Mouse (Mus musculus): Measurements from ENCODE around the gene Btbd19. TPM values are rescaled to one million over a fixed set of nuclear protein-coding genes. Genes with fewer than 3 reads are reported as not detected.

Gene Btbd19
- polyA plus RNA-seq, 1 experiment, result 4.8 TPM

DNA sequence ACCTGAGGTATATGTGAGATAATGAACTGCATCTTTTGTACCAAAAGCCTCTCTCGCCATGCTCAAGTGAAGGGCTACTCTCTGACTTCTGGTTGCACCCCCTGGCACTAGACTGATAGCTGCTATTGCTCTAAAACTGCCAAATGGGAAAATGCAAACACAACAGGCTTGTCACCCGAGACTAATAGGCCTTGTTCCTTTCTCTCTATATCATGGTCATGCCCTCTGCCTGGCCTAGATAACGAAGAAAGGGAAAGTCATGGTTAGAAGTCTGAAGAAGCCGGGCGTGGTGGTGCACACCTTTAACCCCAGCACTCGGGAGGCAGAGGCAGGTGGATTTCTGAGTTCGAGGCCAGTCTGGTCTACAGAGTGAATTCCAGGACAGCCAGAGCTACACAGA is 34.9 kb downstream of the Btbd19 start:
- no peak overlapping the region for H3K27ac ChIP-seq (ENCODE audit: insufficient read depth, low read depth, low read length)
- no peak overlapping the region for H3K4me3 ChIP-seq (ENCODE audit: insufficient read depth, low read length)
- H3K4me1 ChIP-seq (ENCODE audit: control insufficient read depth, insufficient read depth, low read length), result peaks cover 3% of the 10 kb centered on the region
- TF ChIP-seq POLR2A (IDR thresholded peaks at IDR 0.05; ENCODE audit: borderline replicate concordance, low read depth, low read length) (no peak), CTCF (IDR thresholded peaks at IDR 0.05; ENCODE audit: low read depth, low read length) (no peak)

DNA sequence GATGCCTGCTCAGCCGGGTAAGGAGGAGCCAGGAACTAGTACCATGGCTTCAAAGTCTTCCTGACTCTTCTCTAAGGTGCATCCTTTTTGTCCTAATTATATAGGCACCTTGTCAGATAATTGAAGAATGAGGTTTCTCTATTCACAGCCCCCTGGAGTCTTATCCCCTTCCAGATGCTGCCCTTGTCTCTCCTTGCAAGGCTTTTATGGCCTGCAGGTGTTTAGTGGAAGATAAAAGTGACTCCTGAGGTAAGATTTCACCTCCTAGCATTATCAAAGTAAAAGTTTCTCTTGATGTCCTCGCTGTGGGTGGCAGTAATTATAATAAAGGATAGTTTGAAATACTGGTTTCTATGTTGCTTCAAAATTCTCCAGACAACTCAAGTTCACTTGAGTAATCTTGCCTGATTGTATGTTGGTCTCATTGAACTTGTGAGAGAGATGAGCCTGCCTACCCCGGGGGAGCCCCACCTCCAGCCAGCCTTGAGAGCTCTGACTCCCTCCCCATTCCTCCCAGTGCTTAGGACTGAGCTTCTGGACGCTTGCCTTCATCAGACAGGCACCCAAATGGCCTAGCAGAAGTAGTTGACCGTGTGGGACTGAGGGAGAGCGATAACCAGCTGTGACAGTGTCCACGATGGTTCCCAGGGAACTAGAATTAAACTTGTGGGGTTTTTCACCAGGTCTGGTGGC is 37.4 kb downstream of the Btbd19 start:
- TF ChIP-seq POLR2A (IDR thresholded peaks at IDR 0.05; ENCODE audit: borderline replicate concordance, low read depth, low read length) (no peak), CTCF (IDR thresholded peaks at IDR 0.05; ENCODE audit: low read depth, low read length) (no peak)
- no peak overlapping the region for H3K27ac ChIP-seq (ENCODE audit: insufficient read depth, low read depth, low read length)
- H3K4me3 ChIP-seq (ENCODE audit: insufficient read depth, low read length), result no peak overlapping the region
- no peaks in the 10 kb centered on the region for H3K4me1 ChIP-seq (ENCODE audit: control insufficient read depth, insufficient read depth, low read length)

DNA sequence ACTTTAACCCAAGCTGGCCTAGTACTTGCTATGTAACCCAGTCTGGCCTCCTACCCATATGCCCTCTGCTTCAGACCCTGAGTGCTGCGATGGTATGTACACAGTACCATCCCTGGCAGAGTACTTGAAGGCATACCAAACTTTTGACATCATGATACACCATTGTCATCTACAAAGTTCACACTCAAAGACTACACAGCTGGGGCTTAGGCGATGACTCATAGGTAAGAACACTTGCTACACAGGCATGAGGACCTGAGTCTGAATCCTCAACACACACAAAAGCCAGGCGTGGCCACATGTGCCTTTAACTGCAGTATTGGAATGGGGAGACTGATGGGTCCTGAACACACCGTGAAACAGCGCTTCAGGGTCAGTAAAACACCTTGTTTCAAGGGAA is 54.3 kb downstream of the Btbd19 start:
- Histone ChIP-seq H3K27ac (ENCODE audit: insufficient read depth, low read depth, low read length) (no peak overlapping the region), H3K4me3 (ENCODE audit: insufficient read depth, low read length) (no peak overlapping the region), H3K4me1 (ENCODE audit: control insufficient read depth, insufficient read depth, low read length) (peaks cover 6% of the 10 kb centered on the region)
- TF ChIP-seq POLR2A (IDR thresholded peaks at IDR 0.05; ENCODE audit: borderline replicate concordance, low read depth, low read length), result no peak
- no peak for TF ChIP-seq CTCF (IDR thresholded peaks at IDR 0.05; ENCODE audit: low read depth, low read length)

DNA sequence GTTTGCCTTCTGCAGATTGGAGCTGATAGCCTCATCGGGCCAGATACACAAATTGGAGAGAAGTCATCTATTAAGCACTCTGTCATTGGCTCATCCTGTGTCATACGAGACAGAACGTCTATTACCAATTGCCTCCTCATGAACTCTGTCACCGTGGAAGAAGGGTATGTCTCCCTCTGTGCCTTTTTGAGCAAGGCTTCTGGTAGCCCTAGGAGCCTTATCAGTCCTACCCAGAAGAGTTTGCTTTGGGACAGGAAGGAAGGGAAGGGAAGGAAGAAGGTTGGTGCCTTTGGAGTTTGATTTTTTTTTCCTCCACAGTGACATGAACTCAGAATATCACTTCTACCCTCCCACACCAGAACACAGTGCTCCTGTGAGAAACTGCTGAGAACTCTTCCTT is 54.9 kb downstream of the Btbd19 start:
- TF ChIP-seq CTCF (IDR thresholded peaks at IDR 0.05; ENCODE audit: low read depth, low read length) (no peak), POLR2A (IDR thresholded peaks at IDR 0.05; ENCODE audit: borderline replicate concordance, low read depth, low read length) (no peak)
- Histone ChIP-seq H3K27ac (ENCODE audit: insufficient read depth, low read depth, low read length) (no peak overlapping the region), H3K4me1 (ENCODE audit: control insufficient read depth, insufficient read depth, low read length) (peaks cover 6% of the 10 kb centered on the region), H3K4me3 (ENCODE audit: insufficient read depth, low read length) (no peak overlapping the region)

DNA sequence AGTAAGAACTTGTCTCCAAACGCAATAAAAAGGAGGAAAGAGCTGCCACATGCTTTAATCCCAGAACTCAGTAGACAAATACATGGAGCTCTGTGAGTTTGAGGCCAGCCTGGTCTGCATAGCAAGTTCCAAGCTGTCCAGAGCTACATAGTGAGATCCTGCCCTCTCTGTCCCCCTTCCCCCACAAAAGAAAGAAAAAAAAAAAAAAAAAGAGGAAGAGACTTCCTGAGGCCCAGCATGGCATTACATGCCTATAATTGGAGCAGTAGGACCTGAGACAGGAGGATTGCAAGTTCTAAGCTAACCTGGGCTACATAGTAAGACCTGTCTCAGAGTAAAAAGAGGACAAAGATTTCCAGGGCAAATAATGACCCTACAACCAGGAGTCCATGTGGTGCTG is 55.9 kb downstream of the Btbd19 start:
- H3K4me1 ChIP-seq (ENCODE audit: control insufficient read depth, insufficient read depth, low read length), result peaks cover 6% of the 10 kb centered on the region
- TF ChIP-seq CTCF (IDR thresholded peaks at IDR 0.05; ENCODE audit: low read depth, low read length) (no peak), POLR2A (IDR thresholded peaks at IDR 0.05; ENCODE audit: borderline replicate concordance, low read depth, low read length) (no peak)
- H3K27ac ChIP-seq (ENCODE audit: insufficient read depth, low read depth, low read length), result no peak overlapping the region
- no peak overlapping the region for H3K4me3 ChIP-seq (ENCODE audit: insufficient read depth, low read length)

Other genes with a start within 250 kb of the Btbd19 start
- gene Zswim5, start 248.3 kb downstream of the Btbd19 start, polyA plus RNA-seq (2012; ENCODE audit: insufficient read depth, insufficient read length, missing spikeins), result not detected in 2 replicates
- gene Urod, start 131.3 kb downstream of the Btbd19 start, polyA plus RNA-seq (2012; ENCODE audit: insufficient read depth, insufficient read length, missing spikeins), result 45.5 and 56.5 TPM in 2 replicates
- 24.5 and 26.8 TPM in 2 replicates for gene Hectd3, start 130.4 kb downstream of the Btbd19 start, polyA plus RNA-seq (2012; ENCODE audit: insufficient read depth, insufficient read length, missing spikeins)
- gene Eif2b3, start 106.3 kb downstream of the Btbd19 start, polyA plus RNA-seq (2012; ENCODE audit: insufficient read depth, insufficient read length, missing spikeins), result 8.1 and 8.5 TPM in 2 replicates
- gene Ptch2, start 29.6 kb downstream of the Btbd19 start, polyA plus RNA-seq (2012; ENCODE audit: insufficient read depth, insufficient read length, missing spikeins), result not detected in 2 replicates
- 2.2 and 4.4 TPM in 2 replicates for gene Tctex1d4, start 1.1 kb upstream of the Btbd19 start, polyA plus RNA-seq (2012; ENCODE audit: insufficient read depth, insufficient read length, missing spikeins)
- gene Plk3, start 8.2 kb upstream of the Btbd19 start, polyA plus RNA-seq (2012; ENCODE audit: insufficient read depth, insufficient read length, missing spikeins), result 2.9 and 3.3 TPM in 2 replicates
- 1,158 and 1,548 TPM in 2 replicates for gene Rps8, start 30.5 kb upstream of the Btbd19 start, polyA plus RNA-seq (2012; ENCODE audit: insufficient read depth, insufficient read length, missing spikeins)
- 17.2 and 20.5 TPM in 2 replicates for gene Kif2c, start 56.9 kb upstream of the Btbd19 start, polyA plus RNA-seq (2012; ENCODE audit: insufficient read depth, insufficient read length, missing spikeins)
- gene Tmem53, start 126.2 kb upstream of the Btbd19 start, polyA plus RNA-seq (2012; ENCODE audit: insufficient read depth, insufficient read length, missing spikeins), result not detected in 2 replicates
- gene Armh1, start 126.4 kb upstream of the Btbd19 start, polyA plus RNA-seq (2012; ENCODE audit: insufficient read depth, insufficient read length, missing spikeins), result not detected in 2 replicates

Data from bone marrow macrophage, adult 2 months (primary cell).